Mouse (Mus musculus): ENCODE results near the gene Cdh20. TPM values are rescaled to one million over a fixed set of nuclear protein-coding genes. Genes with fewer than 3 reads are reported as not detected.

Cdh20 gene
- polyA plus RNA-seq, 1 experiment from 2014 or later = 0.65 TPM

DNA sequence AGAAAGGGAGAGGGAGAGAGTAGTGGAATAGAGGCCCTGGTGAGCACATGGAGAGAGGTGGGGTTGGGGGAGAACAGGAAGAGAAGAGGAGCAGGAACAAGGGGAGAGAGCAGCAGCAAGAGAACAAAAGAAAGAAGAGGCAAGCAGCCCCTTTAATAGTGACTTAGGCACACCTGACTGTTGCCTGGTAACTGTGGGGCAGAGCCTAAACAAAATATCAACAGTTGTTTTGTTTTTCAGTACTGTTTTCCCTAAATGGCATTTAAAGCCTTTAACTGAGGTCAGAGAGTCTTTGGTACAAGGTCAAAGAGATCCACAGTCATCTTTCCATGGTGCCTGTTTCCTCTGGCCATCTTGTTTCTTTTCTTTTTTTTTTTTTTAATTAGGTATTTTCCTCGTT lies 245.0 kb downstream of the Cdh20 start:
- H3K27me3 ChIP-seq (ENCODE audit: control insufficient read depth, insufficient read depth, low read length) = no peaks in the 10 kb centered on the region
- H3K4me2 ChIP-seq (ENCODE audit: low read depth) = no peak overlapping the region
- H3K36me3 ChIP-seq (ENCODE audit: control insufficient read depth, insufficient read depth, low read length) = no peaks in the 10 kb centered on the region
- H3K9me3 ChIP-seq (ENCODE audit: control insufficient read depth, low read length) = no peaks in the 10 kb centered on the region
- ATAC-seq (ENCODE audit: insufficient read depth, low FRiP score, low TSS enrichment) (no peak), DNase-seq (ENCODE audit: low spot score) (no peak)
- no peak overlapping the region for H3K9ac ChIP-seq (ENCODE audit: low read length)
- H3K27ac ChIP-seq (ENCODE audit: low read depth, low read length) = no peak overlapping the region
- 78% methylated on average over 1 of the region's 1 CpGs for WGBS
- H3K4me1 ChIP-seq (ENCODE audit: control insufficient read depth, insufficient read depth, low read length) = no peaks in the 10 kb centered on the region; the same call in 1 of the 2 replicates
- H3K4me3 ChIP-seq (ENCODE audit: low read depth, low read length) = no peak overlapping the region

DNA sequence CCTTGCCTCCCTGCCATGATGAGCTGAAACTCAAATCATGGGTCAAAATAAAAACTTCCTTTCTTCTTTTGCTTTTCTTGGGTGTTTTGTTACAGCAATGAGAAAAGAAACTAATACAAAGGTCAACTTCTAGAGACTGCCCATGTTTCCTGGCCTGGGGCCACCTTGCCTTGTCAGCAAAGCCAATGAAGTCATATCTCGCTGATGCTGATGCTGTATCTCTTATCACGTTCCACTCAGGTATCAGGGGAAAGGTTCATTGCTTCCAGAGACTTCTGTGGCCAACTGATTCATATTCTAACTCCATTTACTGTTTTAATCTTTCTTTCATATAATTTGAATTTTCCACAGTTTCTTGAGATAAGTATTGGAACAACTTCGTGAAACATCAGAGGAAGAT lies 273.3 kb downstream of the Cdh20 start:
- WGBS = 94% methylated on average over 3 of the region's 3 CpGs
- no peak overlapping the region for H3K4me3 ChIP-seq (ENCODE audit: low read depth, low read length)
- no peak overlapping the region for H3K27ac ChIP-seq (ENCODE audit: low read depth, low read length)
- no peaks in the 10 kb centered on the region for H3K36me3 ChIP-seq (ENCODE audit: control insufficient read depth, insufficient read depth, low read length)
- ATAC-seq (ENCODE audit: insufficient read depth, low FRiP score, low TSS enrichment) = no peak
- no peaks in the 10 kb centered on the region for H3K27me3 ChIP-seq (ENCODE audit: control insufficient read depth, insufficient read depth, low read length)
- H3K4me1 ChIP-seq (ENCODE audit: control insufficient read depth, insufficient read depth, low read length) = no peaks in the 10 kb centered on the region
- no peak overlapping the region for H3K9ac ChIP-seq (ENCODE audit: low read length)
- H3K4me2 ChIP-seq (ENCODE audit: low read depth) = no peak overlapping the region
- H3K9me3 ChIP-seq (ENCODE audit: control insufficient read depth, low read length) = no peaks in the 10 kb centered on the region
- no peak for DNase-seq (ENCODE audit: low spot score)

Data from neural tube, embryonic 11.5 days (tissue).